8 mouse cellular contexts compared by ENCODE assay signal in the genomic region with DNA sequence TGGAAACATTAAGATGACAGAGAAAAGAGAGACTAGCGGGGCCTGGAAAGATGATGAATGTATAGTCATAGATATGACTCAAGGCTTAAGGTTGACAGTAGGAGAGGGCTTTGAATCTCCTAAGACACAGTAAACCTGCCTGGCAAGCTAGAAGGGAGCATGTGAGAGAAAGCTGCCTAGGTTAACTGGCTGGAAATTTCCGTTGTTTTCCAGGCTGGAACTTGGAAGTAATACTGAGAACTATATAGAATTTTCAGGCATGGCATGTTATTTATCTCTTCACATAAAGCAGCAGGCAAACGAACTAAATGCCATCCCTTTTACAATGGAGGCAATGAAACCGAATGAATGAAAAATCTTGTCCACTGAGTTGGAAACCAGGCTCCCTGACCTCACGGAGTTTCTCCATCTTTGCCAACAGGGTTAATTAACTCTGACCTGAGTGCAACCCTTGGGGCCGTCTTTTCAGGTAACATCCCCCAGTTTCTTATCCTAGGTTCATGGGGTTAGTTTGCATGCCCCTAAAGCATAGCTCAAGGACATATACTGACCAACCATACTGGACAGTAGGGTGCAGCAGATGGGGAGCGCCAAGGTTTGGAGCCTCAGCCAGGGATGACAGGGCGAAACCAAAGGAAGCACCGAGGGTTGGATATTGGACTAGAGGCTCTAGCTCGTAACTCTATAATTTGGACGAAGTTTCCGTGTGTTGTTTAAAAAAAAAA. TPM values are rescaled to one million over a fixed set of nuclear protein-coding genes. Genes with fewer than 3 reads are reported as not detected.
DNase-seq lines count a peak whose midpoint lies in the region.

No protein-coding gene starts in this region.

- H3K4me3 ChIP-seq in heart, embryonic 10.5 days = peak overlapping the region; percentile 97
- peak overlapping the region; percentile 90 for H3K4me3 ChIP-seq in hindbrain, embryonic 10.5 days
- H3K4me3 ChIP-seq in macrophage (ENCODE audit: inconsistent target) = no peak overlapping the region; the same call in 1 of the 2 replicates

- DNase-seq in heart, embryonic 10.5 days (ENCODE audit: low spot score) = no peak
- DNase-seq in heart, postnatal 4 days = no peak
- peak; percentile 82 for DNase-seq in cerebellum, adult 9-10 months
- no peak for DNase-seq in hindbrain, embryonic 10.5 days (ENCODE audit: low spot score)
- DNase-seq in layer of hippocampus, postnatal 10 days (ENCODE audit: low spot score in 2 of 2) = no peak
- DNase-seq in testis, postnatal 14 days (ENCODE audit: low spot score) = no peak
- DNase-seq in ovary, postnatal 10 days (ENCODE audit: low spot score) = no peak

- no peaks in the 10 kb centered on the region for H3K9me3 ChIP-seq in heart, embryonic 10.5 days
- H3K9me3 ChIP-seq in hindbrain, embryonic 10.5 days = no peaks in the 10 kb centered on the region

- H3K4me1 ChIP-seq in heart, embryonic 10.5 days = peaks cover 35% of the 10 kb centered on the region
- H3K4me1 ChIP-seq in hindbrain, embryonic 10.5 days (replicated peaks) = peaks cover 35% of the 10 kb centered on the region

- H3K36me3 ChIP-seq in heart, embryonic 10.5 days = peaks cover 25% of the 10 kb centered on the region
- H3K36me3 ChIP-seq in hindbrain, embryonic 10.5 days = peaks cover 22% of the 10 kb centered on the region
- H3K36me3 ChIP-seq in macrophage (ENCODE audit: inconsistent target) = no peaks in the 10 kb centered on the region

- 37% methylated on average over 12 of the region's 12 CpGs for WGBS in heart, embryonic 10.5 days
- 39% methylated on average over 12 of the region's 12 CpGs for WGBS in hindbrain, embryonic 10.5 days
- WGBS in macrophage (ENCODE audit: missing documents) = 48% methylated on average over 12 of the region's 12 CpGs

- H3K27ac ChIP-seq in heart, embryonic 10.5 days = peak overlapping the region; percentile 96; the same call in 1 of the 2 replicates
- no peak overlapping the region for H3K27ac ChIP-seq in hindbrain, embryonic 10.5 days
- peak overlapping the region; percentile 86 for H3K27ac ChIP-seq in macrophage

- H3K27me3 ChIP-seq in heart, embryonic 10.5 days (ENCODE audit: insufficient read depth, poor library complexity, severe bottlenecking) = no peaks in the 10 kb centered on the region
- no peaks in the 10 kb centered on the region for H3K27me3 ChIP-seq in hindbrain, embryonic 10.5 days (ENCODE audit: insufficient read depth, poor library complexity, severe bottlenecking)

- peaks cover 20% of the 10 kb centered on the region for H3K79me2 ChIP-seq in macrophage (ENCODE audit: inconsistent target)

RNA-seq across cellular contexts. Expression of gene Zyx, which starts 1.0 kb away (rescaled TPM):
- polyA plus RNA-seq in heart, embryonic 10.5 days (2016; fragmentation: Nextera tagmentation; extraction: Ambion mirVana) = 165 and 193 TPM in 2 replicates
- total RNA-seq in heart, postnatal 4 days (2021) = 100 to 1,000 TPM; 161 to 166 TPM
- polyA plus RNA-seq in hindbrain, embryonic 10.5 days (2016; fragmentation: Nextera tagmentation; extraction: Ambion mirVana) = 86.0 and 103 TPM in 2 replicates
- 100 to 1,000 TPM in 7 of 26 experiments, 10 to 100 TPM in 19; 41.7 to 199 (median 80.2) TPM for total RNA-seq in macrophage (2018; cell fraction: chromatin; rRNA removed)
- 100 to 1,000 TPM in 21 of 26 experiments, 10 to 100 TPM in 5; 77.4 to 214 (median 117) TPM for total RNA-seq in macrophage (2018; cell fraction: cytosol; rRNA removed)
- total RNA-seq in macrophage (2018; cell fraction: nucleus; rRNA removed) = 100 to 1,000 TPM in 11 of 26 experiments, 10 to 100 TPM in 15; 54.6 to 321 (median 99.8) TPM
- polyA plus RNA-seq in macrophage (2018) = 63.6 to 176 TPM (median 108 TPM) in 3 replicates
- 10 to 100 TPM; 54.0 to 56.2 TPM for total RNA-seq in layer of hippocampus, postnatal 10 days (2021)

RNA-seq across cellular contexts. Expression of gene Fam131b, which starts 24.0 kb away (rescaled TPM):
- polyA plus RNA-seq in heart, embryonic 10.5 days (2016; fragmentation: Nextera tagmentation; extraction: Ambion mirVana) = 0.21 and 0.30 TPM in 2 replicates
- 1 to 10 TPM; 1.6 to 1.7 TPM for total RNA-seq in heart, postnatal 4 days (2021)
- 1.4 and 2.9 TPM in 2 replicates for polyA plus RNA-seq in hindbrain, embryonic 10.5 days (2016; fragmentation: Nextera tagmentation; extraction: Ambion mirVana)
- total RNA-seq in macrophage (2018; cell fraction: chromatin; rRNA removed) = under 1 TPM in 1 of 26 experiments, not detected in 25; 0.16 TPM
- not detected for total RNA-seq in macrophage (2018; cell fraction: cytosol; rRNA removed)
- total RNA-seq in macrophage (2018; cell fraction: nucleus; rRNA removed) = not detected
- polyA plus RNA-seq in macrophage (2018) = not detected in 3 replicates
- 10 to 100 TPM; 75.7 to 81.3 TPM for total RNA-seq in layer of hippocampus, postnatal 10 days (2021)

RNA-seq across cellular contexts. Expression of gene Epha1, which starts 24.6 kb away (rescaled TPM):
- 3.0 and 4.8 TPM in 2 replicates for polyA plus RNA-seq in heart, embryonic 10.5 days (2016; fragmentation: Nextera tagmentation; extraction: Ambion mirVana)
- under 1 TPM; 0.52 to 0.70 TPM for total RNA-seq in heart, postnatal 4 days (2021)
- polyA plus RNA-seq in hindbrain, embryonic 10.5 days (2016; fragmentation: Nextera tagmentation; extraction: Ambion mirVana) = 1.8 and 3.1 TPM in 2 replicates
- total RNA-seq in macrophage (2018; cell fraction: chromatin; rRNA removed) = under 1 TPM in 2 of 26 experiments, not detected in 24; 0.16 to 0.25 TPM
- total RNA-seq in macrophage (2018; cell fraction: cytosol; rRNA removed) = under 1 TPM in 1 of 26 experiments, not detected in 25; 0.03 TPM
- total RNA-seq in macrophage (2018; cell fraction: nucleus; rRNA removed) = not detected
- not detected in 3 replicates for polyA plus RNA-seq in macrophage (2018)
- under 1 TPM in 1 of 2 experiments, not detected in 1; 0.39 TPM for total RNA-seq in layer of hippocampus, postnatal 10 days (2021)

RNA-seq across cellular contexts. Expression of gene Tas2r143, which starts 51.6 kb away (rescaled TPM):
- polyA plus RNA-seq in heart, embryonic 10.5 days (2016; fragmentation: Nextera tagmentation; extraction: Ambion mirVana) = not detected in 2 replicates
- total RNA-seq in heart, postnatal 4 days (2021) = under 1 TPM in 1 of 2 experiments, not detected in 1; 0.41 TPM
- not detected in 2 replicates for polyA plus RNA-seq in hindbrain, embryonic 10.5 days (2016; fragmentation: Nextera tagmentation; extraction: Ambion mirVana)
- total RNA-seq in macrophage (2018; cell fraction: chromatin; rRNA removed) = 1 to 10 TPM in 15 of 26 experiments, under 1 TPM in 1, not detected in 10; 0.92 to 4.6 (median 1.8) TPM
- total RNA-seq in macrophage (2018; cell fraction: cytosol; rRNA removed) = not detected
- total RNA-seq in macrophage (2018; cell fraction: nucleus; rRNA removed) = 1 to 10 TPM in 8 of 26 experiments, under 1 TPM in 4, not detected in 14; 0.61 to 2.4 (median 1.1) TPM
- polyA plus RNA-seq in macrophage (2018) = not detected in 3 replicates
- total RNA-seq in layer of hippocampus, postnatal 10 days (2021) = under 1 TPM in 1 of 2 experiments, not detected in 1; 0.43 TPM

RNA-seq across cellular contexts. Expression of gene Tas2r135, which starts 56.8 kb away (rescaled TPM):
- not detected in 2 replicates for polyA plus RNA-seq in heart, embryonic 10.5 days (2016; fragmentation: Nextera tagmentation; extraction: Ambion mirVana)
- total RNA-seq in heart, postnatal 4 days (2021) = under 1 TPM; 0.24 to 0.25 TPM
- not detected in 2 replicates for polyA plus RNA-seq in hindbrain, embryonic 10.5 days (2016; fragmentation: Nextera tagmentation; extraction: Ambion mirVana)
- 1 to 10 TPM in 17 of 26 experiments, under 1 TPM in 5, not detected in 4; 0.70 to 4.9 (median 2.2) TPM for total RNA-seq in macrophage (2018; cell fraction: chromatin; rRNA removed)
- under 1 TPM in 2 of 26 experiments, not detected in 24; 0.17 to 0.26 TPM for total RNA-seq in macrophage (2018; cell fraction: cytosol; rRNA removed)
- 1 to 10 TPM in 9 of 26 experiments, under 1 TPM in 8, not detected in 9; 0.40 to 3.2 (median 1.0) TPM for total RNA-seq in macrophage (2018; cell fraction: nucleus; rRNA removed)
- polyA plus RNA-seq in macrophage (2018) = not detected in 3 replicates
- total RNA-seq in layer of hippocampus, postnatal 10 days (2021) = under 1 TPM in 1 of 2 experiments, not detected in 1; 0.34 TPM
